Mouse (Mus musculus) small intestine, adult 2 months (tissue): ENCODE data around the gene Cpn1.

Source experiments
- CTCF ChIP-seq: fragments of 200-500 bp; IDR thresholded peaks from 2 replicates; pipeline ENCODE4 v1.5.1; 2012; ENCODE audit warnings: low read depth, mild to moderate bottlenecking, control low read depth, inconsistent platforms, low read length, moderate library complexity, mixed read lengths; ENCODE audit not compliant: insufficient replicate concordance, insufficient read length; ENCODE audit errors: extremely low read depth
- POLR2A ChIP-seq: fragments of 200-500 bp; IDR thresholded peaks from 2 replicates; pipeline ENCODE4 v1.6.1; 2012; ENCODE audit warnings: low read depth, mild to moderate bottlenecking, control low read depth, inconsistent platforms, low read length, moderate library complexity

DNA sequence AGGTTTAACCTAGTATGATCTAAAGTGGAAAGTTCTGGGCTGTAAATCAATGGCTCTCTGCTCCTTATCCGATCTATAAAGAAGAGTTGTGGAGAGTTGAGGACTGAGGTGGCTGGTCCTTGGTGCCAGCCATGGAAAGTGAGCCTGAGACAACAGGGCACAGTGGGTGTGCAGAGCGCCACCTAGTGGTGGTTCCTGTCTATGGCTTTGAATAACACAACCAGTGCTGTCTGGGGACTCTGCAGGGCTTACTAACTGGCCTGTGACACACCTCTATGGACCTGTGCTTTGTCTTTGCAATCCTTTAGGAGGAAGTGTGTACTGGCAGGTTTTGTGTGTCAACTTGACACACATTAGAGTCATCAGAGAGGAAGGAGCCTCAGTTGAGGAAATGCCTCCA is 27.2 kb downstream of the Cpn1 start:
- TF ChIP-seq POLR2A (no peak), CTCF (peak; percentile 95)
